Mouse (Mus musculus) lung, postnatal 0 days (tissue): Measurements from ENCODE around the gene D430019H16Rik.
A peak's percentile ranks its signal among the peaks of the same experiment; 100 is the strongest.

Source experiments
- CTCF ChIP-seq: IDR thresholded peaks from 2 replicates; pipeline ENCODE4 v1.5.1; 2016; ENCODE audit warnings: antibody characterized with exemption, mild to moderate bottlenecking
- EP300 ChIP-seq: IDR thresholded peaks from 2 replicates; pipeline ENCODE4 v1.6.1; 2016; ENCODE audit warnings: antibody characterized with exemption, mild to moderate bottlenecking, control low read depth

DNA sequence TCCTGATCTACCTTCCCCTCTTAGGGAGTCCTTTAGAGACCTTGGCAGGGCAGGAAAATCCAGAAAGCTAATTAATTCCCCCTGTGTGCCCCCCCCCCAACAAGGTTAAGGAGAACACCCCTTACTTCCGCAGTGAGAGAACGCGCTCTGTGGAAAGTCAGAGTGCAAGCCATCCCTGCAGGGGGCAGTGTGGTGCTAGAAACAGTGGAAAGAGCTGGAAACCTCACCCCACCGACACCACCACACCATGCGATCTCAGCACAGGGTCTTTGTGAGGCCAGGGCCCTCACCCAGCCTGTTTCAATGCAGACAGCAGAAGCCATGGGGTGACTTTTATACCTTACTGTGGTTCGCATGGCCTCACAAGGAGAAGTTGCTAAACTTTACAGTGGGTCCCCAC is 44.2 kb downstream of the D430019H16Rik start:
- TF ChIP-seq CTCF (peak; percentile 97), EP300 (no peak)
